Mouse (Mus musculus) CD4-positive, CD25-positive, alpha-beta regulatory T cell, adult 4 months (primary cell): ENCODE measurements around the gene Pgrmc1. TPM values are rescaled to one million over a fixed set of nuclear protein-coding genes. Genes with fewer than 3 reads are reported as not detected.

Experiments
- ATAC-seq: one replicate; pipeline ENCODE4 v1.8.0; 2017
- polyA plus RNA-seq, 2 experiments: library from polyadenylated mRNA; unstranded; fragments of 100-300 nt; shearing (Covaris generic); gene quantifications; one replicate each; pipeline ENCODE4 v1.2.1; 2017

Pgrmc1 gene
- polyA plus RNA-seq, 2 experiments from 2014 or later, result 57.8 to 64.4 TPM

DNA sequence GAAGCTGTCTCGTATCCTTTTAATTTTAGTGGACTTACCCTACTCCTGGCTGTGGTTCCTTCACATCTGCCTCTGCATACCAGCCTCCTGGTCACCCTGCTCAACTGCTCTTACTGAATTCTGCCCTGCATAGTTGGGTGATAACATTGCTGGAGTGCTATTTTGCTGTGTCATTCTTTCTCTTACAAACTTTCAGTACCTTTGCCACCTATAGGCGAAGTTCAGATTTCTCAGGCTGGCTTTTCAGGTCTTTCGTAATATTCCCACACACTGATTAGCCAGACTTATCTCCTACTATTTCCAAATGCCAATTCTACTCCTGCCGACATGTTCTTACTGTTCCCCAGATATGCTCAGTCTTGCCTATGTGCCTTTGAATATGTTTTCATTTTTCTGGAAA lies 6.0 kb downstream of the Pgrmc1 start:
- ATAC-seq, result no peak

DNA sequence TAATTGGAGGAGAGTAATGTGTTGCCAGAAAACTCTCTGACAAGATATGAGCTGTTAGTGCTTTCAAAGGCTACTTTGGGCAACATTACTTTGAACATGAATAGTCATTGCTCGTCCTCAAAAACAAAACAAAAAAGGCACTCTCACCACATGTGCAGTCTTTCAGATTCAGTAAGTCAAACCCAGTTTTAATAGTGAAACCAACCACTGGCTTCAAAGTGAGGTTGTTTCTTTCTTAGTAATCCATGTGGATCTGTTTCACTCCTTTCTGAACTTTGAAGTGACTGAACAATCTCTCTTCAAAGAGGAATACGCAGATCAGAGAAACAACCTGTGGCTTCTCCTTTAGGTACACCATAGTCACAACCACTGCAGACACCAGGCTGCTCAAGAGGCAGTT lies 11.1 kb downstream of the Pgrmc1 start:
- peak; percentile 39 for ATAC-seq

DNA sequence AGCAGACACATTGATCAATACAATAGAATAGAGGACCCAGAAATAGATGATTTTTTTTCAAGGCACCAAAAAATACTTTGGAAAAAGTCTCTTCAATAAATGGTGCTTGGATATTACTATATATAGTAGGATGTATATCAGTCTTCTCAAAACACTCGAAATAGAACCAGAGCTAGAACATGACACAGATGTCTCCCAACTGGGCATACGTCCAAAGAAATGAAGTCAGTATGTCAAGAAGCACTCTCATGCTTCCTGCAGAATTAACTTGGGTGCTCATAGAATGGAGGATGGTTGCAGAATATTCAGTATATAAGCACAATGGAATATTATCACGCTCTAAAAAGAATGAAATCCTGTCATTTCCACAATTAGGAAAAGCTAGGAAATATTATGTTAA lies 30.1 kb downstream of the Pgrmc1 start:
- ATAC-seq, result no peak

DNA sequence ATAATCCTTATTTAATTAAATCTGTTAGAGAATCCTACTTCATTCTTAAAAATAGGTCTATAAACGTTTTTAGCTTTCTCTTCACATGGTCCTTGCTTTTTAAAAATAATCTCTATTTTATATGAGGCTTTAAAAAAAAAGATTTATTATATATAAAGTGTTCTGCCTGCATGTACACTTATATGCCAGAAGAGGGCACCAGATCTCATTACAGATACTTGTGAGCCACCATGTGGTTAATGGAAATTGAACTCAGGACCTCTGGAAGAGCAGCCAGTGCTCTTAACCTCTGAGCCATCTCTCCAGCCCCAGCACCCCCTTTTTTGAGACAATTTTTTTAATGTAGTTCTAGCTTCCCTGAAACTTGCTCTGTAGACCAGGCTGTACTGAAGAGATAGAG lies 32.8 kb downstream of the Pgrmc1 start:
- ATAC-seq, result peak; percentile 63

DNA sequence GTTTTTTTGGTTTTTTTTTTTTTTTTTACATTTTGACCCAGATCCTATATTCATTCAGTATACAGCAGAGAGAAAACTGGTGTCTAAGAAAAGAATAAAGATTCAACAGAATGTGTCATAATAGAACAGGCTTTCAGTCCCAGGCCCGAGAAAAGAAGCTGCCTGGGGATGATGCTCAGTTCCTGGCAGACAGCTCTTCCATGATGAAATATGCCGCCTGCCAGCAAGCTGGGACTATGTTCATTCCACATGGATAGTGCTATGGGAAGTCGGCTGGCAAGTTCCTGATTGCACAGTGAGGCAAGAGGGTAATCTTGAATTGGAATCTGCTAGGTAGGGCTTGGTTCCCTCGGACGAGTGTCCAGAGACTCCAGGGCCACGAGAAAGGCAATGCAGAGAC lies 42.0 kb downstream of the Pgrmc1 start:
- no peak for ATAC-seq

DNA sequence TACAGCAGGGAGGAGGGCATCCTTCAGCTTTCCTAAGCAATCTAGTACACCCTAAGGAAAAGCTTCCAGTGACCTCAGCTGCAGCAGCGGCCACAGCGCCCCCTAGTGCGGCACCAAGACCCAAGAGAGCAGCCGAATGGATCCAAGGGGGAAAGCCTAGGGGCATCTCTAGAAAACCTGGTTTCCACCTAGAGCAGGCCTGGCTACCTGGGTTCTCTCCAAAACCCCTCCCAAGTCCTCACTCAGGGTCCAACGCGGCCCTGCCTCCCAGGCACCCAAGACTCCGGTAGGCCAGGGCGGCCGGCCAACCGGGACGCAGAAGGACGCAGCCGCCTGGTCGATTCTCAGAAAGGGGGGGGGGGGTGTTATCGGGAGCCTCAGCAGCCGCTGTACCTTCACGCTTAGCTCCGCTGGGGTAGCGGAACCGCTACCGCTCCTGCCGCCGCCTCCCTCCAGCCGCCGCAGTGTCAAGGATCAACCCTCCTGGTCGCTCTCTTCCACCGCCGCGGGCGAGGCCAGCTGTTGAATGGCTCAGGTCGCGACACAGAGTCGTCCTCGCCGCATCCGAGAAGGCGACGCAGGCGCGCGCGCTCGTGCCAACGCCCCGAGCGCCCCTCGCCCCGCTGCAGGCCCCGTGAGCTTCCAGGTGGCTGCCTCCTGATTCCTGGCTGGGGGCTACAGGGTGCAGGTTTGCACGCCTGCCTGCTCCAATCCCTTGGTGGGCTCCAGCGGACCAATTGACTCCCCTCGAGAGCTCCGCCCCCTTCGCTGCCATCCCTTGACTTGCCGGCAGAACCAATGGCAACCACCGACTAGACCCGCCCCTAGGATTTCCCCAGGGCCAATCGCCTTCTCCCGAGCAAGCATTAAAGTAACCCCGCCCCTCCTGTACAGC lies 46.9 kb downstream of the Pgrmc1 start, which contains the start of gene Akap17b:
Gene Akap17b (minus strand): TSS at position 739 of the 895 bp plus-strand sequence.
- peak; percentile 98 for ATAC-seq

Other genes starting within 250 kb of the Pgrmc1 start
- not detected for gene Gm6268, start 196.9 kb upstream of the Pgrmc1 start, polyA plus RNA-seq
- not detected for gene Gm14569, start 106.4 kb upstream of the Pgrmc1 start, polyA plus RNA-seq
- 1 to 10 TPM in 1 of 2 experiments, under 1 TPM in 1; 0.89 to 1.1 TPM for gene Akap17b, start 47.2 kb downstream of the Pgrmc1 start, polyA plus RNA-seq
- gene Slc25a43, start 145.5 kb downstream of the Pgrmc1 start, polyA plus RNA-seq, result under 1 TPM in 1 of 2 experiments, not detected in 1; 0.51 TPM
- gene Slc25a5, start 197.4 kb downstream of the Pgrmc1 start, polyA plus RNA-seq, result 1,000 to 10,000 TPM; 1,213 to 1,312 TPM